Mouse (Mus musculus) bone marrow macrophage, adult 2 months (primary cell): Measurements from ENCODE around the gene Nxnl1. TPM values are rescaled to one million over a fixed set of nuclear protein-coding genes. Genes with fewer than 3 reads are reported as not detected.

Experiments
- H3K27ac ChIP-seq: 2 replicates; pipeline ENCODE4 v1.5.1; 2012; ENCODE audit warnings: low read depth, low read length; ENCODE audit not compliant: insufficient read depth
- H3K4me1 ChIP-seq: 2 replicates; pipeline ENCODE4 v1.6.1; 2012; ENCODE audit warnings: low read length; ENCODE audit not compliant: control insufficient read depth, insufficient read depth
- H3K4me3 ChIP-seq: 2 replicates; pipeline ENCODE4 v1.5.1; 2012; ENCODE audit warnings: mild to moderate bottlenecking, low read length, moderate library complexity; ENCODE audit not compliant: insufficient read depth
- CTCF ChIP-seq: IDR thresholded peaks from 2 replicates; pipeline ENCODE4 v1.5.1; 2012; ENCODE audit warnings: low read depth, mild to moderate bottlenecking, low read length, moderate library complexity
- POLR2A ChIP-seq: IDR thresholded peaks from 2 replicates; pipeline ENCODE4 v1.6.1; 2012; ENCODE audit warnings: mild to moderate bottlenecking, low read depth, low read length, borderline replicate concordance
- polyA plus RNA-seq: library from polyadenylated mRNA; stranded (reverse); fragments of >200 nt; gene quantifications from 2 replicates; pipeline ENCODE4 v1.2.4, GENCODE M21; 2012; ENCODE audit not compliant: missing spikeins, insufficient read depth, insufficient read length

Nxnl1 gene
- polyA plus RNA-seq = not detected in 2 replicates

- TF ChIP-seq POLR2A (no peak), CTCF (no peak)
- H3K4me1 ChIP-seq = peaks cover 29% of the 10 kb centered on the region
- H3K27ac ChIP-seq = peak within 1 kb of the TSS; percentile 82; the same call in 1 of the 2 replicates
- H3K4me3 ChIP-seq = no peak within 1 kb of the TSS
Measured at GRCm38 (mm10) chr8:71566501-71566900, at the start of gene Nxnl1. TSS of gene Nxnl1 (minus strand) at chr8:71566601.

- no peak overlapping the region for H3K4me3 ChIP-seq
- peak overlapping the region; percentile 78 for H3K27ac ChIP-seq
- peaks cover 27% of the 10 kb centered on the region for H3K4me1 ChIP-seq
- TF ChIP-seq POLR2A (no peak), CTCF (no peak)
Measured at GRCm38 (mm10) chr8:71613418-71613817, 47.0 kb upstream of the Nxnl1 start.

DNA sequence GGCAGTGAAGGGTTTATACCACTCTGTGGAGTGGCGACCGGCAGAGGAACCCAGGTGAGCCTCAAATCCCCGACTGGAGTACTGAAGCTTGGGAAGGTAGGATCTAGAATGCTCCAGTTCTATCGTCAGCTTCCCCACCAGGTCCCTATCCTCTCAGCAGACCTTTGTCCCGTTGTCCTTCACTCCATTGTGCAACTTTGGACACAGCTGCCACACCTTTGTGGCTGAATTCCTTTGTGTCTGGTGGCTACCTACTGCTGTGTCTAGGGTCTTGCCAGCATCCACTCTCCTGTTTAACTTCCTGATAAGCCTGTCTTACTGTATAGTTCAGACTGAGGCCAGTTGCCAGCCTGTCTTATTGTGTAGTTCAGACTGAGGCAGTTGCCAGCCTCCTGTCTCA is 45.7 kb upstream of the Nxnl1 start:
- H3K4me3 ChIP-seq = peak overlapping the region; percentile 82
- H3K27ac ChIP-seq = peak overlapping the region; percentile 78; the same call in 1 of the 2 replicates
- peaks cover 27% of the 10 kb centered on the region for H3K4me1 ChIP-seq

DNA sequence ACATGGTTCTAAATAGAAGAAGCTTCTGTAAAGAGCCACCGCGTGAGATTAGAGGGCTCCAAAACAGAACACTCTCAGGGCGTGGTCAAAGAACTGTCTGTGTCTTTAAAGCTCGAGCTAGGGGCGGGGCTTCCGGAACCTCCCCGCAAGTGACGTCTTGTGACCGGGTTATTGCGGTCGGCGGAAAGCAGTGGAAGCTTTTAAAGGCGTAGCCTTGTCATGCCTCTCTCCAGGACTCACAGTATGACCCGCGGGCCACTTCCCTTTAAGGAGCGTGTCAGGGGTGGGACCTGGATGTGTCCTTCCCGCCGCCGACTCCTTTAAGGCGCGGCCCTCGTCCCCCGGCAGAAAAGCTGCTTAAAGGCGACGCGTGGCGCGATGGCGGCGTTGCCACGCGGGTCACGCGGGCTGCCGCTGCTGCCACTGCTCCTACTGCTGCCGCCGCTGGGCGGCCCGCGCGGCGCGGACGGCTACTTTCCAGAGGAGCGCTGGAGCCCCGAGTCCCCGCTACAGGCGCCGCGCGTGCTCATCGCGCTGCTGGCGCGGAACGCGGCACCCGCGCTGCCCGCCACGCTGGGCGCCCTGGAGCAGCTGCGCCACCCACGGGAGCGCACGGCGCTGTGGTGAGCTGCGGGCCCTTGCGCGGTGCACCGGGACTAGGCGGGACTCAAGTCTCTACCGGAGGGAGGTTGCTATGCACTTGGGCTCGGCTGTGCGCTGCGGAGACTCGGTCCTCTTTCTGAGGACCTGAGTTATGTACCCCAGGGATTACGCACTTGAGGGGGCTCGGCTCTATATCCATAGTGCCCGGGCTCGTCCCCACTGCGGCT is 44.6 kb upstream of the Nxnl1 start, which contains the start of gene Colgalt1:
Gene Colgalt1 (plus strand): TSS at position 177 of the 830 bp plus-strand sequence.
- Histone ChIP-seq H3K27ac (peak within 1 kb of the TSS; percentile 78), H3K4me1 (peaks cover 27% of the 10 kb centered on the region), H3K4me3 (peak within 1 kb of the TSS; percentile 82)
- no peak for TF ChIP-seq POLR2A

More for the DNA sequence above, 45.7 kb upstream of the Nxnl1 start:
- TF ChIP-seq POLR2A = no peak
- TF ChIP-seq CTCF = no peak

- H3K4me3 ChIP-seq = no peak overlapping the region
- TF ChIP-seq CTCF = no peak
- TF ChIP-seq POLR2A = no peak
- H3K4me1 ChIP-seq = peaks cover 6% of the 10 kb centered on the region
- H3K27ac ChIP-seq = no peak overlapping the region
Measured at GRCm38 (mm10) chr8:71604021-71604420, 37.6 kb upstream of the Nxnl1 start.

GRCm38 (mm10) chr8:71602666-71603334 is 36.4 kb upstream of the Nxnl1 start:
- Histone ChIP-seq H3K4me3 (peak overlapping the region; percentile 2), H3K27ac (no peak overlapping the region), H3K4me1 (peaks cover 6% of the 10 kb centered on the region)
- TF ChIP-seq POLR2A (no peak), CTCF (no peak)

GRCm38 (mm10) chr8:71601939-71602665 is 35.7 kb upstream of the Nxnl1 start:
- TF ChIP-seq POLR2A (no peak), CTCF (no peak)
- Histone ChIP-seq H3K27ac (no peak overlapping the region), H3K4me3 (peak overlapping the region; percentile 2), H3K4me1 (peaks cover 8% of the 10 kb centered on the region)

DNA sequence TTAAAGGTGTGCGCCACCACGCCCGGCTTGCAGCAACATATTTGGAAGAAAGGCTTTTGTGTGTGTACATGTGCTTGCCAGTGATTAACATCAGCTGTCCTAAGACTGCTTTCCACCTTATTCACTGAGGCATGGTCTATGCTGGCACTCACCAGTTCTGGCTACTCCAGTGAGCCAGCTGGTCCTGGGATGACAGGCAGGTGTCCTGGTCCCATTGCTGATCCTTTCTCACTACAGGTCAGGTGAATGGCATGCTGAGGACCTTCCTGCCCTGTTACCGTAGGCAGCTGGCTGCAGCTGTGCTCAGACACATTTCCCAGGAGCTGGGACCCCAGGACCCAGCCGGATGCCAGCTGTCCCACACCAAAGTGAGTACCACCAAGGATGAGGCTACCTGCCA is 32.4 kb upstream of the Nxnl1 start:
- Histone ChIP-seq H3K4me3 (no peak overlapping the region), H3K4me1 (peaks cover 19% of the 10 kb centered on the region), H3K27ac (no peak overlapping the region)
- TF ChIP-seq CTCF (no peak), POLR2A (no peak)

DNA sequence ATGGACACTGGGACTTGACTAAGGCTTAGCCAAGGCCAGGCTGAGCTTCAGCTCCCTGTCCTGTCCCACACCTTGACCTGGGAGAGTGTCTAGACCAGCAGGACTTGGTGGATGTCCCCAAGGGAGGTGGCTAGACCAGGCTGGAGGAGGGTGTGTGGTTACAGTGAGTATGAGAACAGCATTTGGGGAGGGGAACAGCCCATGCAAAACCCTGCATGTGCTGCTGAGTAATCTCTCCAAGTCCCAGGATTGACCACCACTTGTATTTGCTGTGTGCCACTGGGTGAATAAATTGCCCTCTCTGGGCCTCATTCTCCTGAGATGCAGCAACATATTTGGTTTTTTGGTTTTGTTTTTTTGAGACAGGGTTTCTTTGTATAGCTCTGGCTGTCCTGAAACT is 32.0 kb upstream of the Nxnl1 start:
- H3K27ac ChIP-seq = no peak overlapping the region
- H3K4me3 ChIP-seq = no peak overlapping the region
- TF ChIP-seq CTCF (no peak), POLR2A (no peak)
- peaks cover 20% of the 10 kb centered on the region for H3K4me1 ChIP-seq
